Mouse (Mus musculus) lung, postnatal 14 days (tissue): ENCODE measurements around the gene Kti12.

Source experiments
- DNase-seq: peaks from one replicate; pipeline ENCODE4 v3.0.0; 2021

Gene Kti12

GRCm38 (mm10) chr4:108873746-108874145, 26.2 kb downstream of the Kti12 start:
- no peak for DNase-seq

- DNase-seq = no peak
Observed at GRCm38 (mm10) chr4:108877901-108878300, 30.3 kb downstream of the Kti12 start.

DNA sequence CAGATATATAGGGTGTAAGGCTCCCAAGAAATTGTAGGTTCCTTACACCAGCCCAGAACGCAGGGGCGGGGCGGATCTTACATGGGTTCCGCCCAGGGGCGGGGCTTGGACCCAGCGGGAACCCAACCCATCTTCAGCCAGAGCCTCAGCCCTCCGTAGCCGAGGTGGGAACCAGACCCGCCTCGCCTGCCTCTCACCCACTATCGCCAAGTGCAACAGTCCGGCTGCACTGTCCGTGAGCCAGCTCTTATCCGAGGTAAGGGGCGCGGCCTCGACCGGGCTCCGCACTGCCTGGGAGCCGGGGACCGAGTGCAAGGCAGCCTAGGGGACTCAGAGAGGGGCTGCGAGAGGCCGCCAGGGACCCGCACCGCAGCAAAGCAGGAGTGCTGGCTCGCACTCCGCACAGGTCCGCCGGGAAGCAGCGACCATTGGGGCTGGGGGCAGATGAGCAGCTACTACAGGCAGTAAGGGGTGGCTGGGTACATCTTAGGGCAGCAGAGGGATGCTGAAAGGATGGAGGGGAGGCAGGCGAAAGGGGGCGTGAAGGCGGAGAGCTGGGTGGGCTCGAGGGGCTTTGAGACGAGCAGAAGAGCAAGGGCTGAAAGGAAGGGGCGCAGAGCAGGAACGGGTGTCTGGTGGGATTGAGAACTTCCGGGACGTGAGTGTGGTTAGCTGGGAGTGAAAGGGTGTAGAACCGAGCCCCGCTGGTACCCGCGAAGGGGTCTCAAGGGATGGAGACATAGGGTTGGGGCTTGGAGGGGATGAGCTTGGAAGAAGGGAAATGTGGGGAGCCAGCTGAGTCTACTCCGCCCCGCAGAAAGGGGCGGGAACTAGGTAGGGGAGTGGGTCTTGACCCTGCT, 31.6 kb downstream of the Kti12 start, which contains the start of gene Rab3b:
Rab3b (plus strand) TSS at position 101 of the 860 bp plus-strand sequence.
- peak; percentile 46 for DNase-seq

DNA sequence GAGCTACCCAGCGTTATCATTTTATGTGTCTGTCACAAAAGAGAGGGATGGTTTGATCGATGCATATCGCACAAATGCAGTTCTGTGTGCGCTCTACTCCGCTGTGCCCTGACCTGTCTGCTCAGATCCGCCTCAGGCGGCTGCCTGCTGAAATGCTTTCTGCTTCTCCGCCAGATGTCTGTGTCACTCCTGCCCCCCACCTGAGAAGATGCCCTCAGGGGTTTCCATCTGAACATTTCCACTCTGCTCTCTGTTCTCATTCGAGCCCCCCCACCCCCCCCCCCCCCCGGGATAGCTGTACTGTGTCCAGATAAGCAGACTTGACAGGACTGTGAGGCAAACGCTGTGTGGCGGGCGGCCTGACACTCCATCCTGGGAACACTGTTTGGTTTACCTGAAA, 36.2 kb downstream of the Kti12 start:
- DNase-seq = no peak

DNA sequence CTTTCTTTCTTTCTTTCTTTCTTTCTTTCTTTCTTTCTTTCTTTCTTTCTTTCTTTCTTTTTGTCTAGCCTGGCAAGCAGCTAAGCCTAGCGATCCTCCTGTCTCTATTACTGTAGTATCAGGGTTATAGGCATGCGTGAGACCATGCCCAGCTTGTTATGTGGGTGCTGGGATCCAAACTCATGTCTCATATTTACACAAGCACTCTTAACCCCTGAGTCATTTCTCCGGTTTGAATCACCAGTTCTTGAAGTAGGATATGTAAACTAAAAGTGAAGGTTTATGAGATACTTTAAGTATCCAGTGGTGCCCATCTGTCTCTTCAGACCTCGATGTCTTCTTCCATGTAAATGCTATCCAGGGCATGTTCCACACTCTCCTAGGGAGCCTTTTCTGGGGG, 39.9 kb downstream of the Kti12 start:
- no peak for DNase-seq

- no peak for DNase-seq
Observed at GRCm38 (mm10) chr4:108890876-108891275, 43.3 kb downstream of the Kti12 start.
